Mouse (Mus musculus): ENCODE results near the gene Ppme1. TPM values are rescaled to one million over a fixed set of nuclear protein-coding genes. Genes with fewer than 3 reads are reported as not detected.

The Ppme1 gene
- polyA plus RNA-seq, 2 experiments: 18.9 to 20.4 TPM

DNA sequence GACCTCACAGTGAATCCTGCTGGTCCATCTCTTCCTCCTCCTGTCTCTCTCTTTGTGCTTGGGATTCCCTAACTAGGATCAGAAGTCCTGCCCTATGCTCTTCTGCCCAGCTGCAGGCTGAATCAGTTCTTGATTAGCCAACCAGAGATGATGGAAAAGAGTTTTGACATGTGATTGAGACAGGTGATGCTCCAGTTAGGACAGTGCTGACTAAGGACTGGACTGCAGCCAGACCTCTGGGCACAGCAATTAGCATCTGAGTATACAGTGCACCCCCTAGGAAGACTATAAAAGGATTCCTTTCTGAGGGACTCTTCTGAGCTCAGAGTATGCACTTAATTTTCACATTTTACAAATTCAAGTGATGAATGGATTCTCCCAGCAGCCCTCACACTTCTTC, 9.1 kb upstream of the Ppme1 start:
- Histone ChIP-seq H3K4me1 (replicated peaks; ENCODE audit: control insufficient read depth in 2 of 2, insufficient read depth in 2 of 2, low read length in 1 of 2) (no peaks in the 10 kb centered on the region), H3K4me3 (ENCODE audit: insufficient read depth in 1 of 2, low read depth in 2 of 2, low read length in 2 of 2) (no peak overlapping the region), H3K36me3 (replicated peaks; ENCODE audit: control insufficient read depth, insufficient read depth, low read depth) (peaks cover 26% of the 10 kb centered on the region), H3K27ac (no peak overlapping the region), H3K4me2 (ENCODE audit: low read depth) (no peak overlapping the region), H3K9me3 (ENCODE audit: control insufficient read depth, low read length) (no peaks in the 10 kb centered on the region), H3K27me3 (ENCODE audit: control insufficient read depth, insufficient read depth, low read length) (no peaks in the 10 kb centered on the region), H3K9ac (replicated peaks) (no peak overlapping the region)
- no peak for DNase-seq (ENCODE audit: low read depth in 3 of 3, low spot score in 3 of 3)
- no peak for ATAC-seq (ENCODE audit: insufficient read depth)
- TF ChIP-seq EP300 (IDR thresholded peaks at IDR 0.05; ENCODE audit: low read depth): no peak
- no peak for TF ChIP-seq CTCF (IDR thresholded peaks at IDR 0.05; ENCODE audit: low read depth)

DNA sequence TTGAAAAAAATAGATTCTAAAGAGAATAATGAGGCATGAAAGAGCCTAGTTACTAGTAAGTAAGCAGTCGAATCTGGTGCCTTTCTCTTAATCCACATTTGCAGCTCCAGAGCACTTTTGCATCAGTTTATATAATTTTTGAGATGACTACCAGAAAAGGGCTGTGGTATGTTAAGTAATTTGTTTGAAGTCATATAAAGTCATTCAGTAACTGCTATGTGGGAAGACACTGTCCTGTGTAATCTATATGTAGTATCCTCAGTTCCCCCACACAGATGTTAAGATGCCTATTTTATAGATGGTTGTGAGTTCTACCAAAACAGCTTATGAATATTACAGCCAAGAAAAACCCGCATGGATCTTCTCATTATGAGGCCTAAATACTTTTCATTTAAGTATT, 6.2 kb upstream of the Ppme1 start:
- Histone ChIP-seq H3K9ac (replicated peaks) (no peak overlapping the region), H3K9me3 (ENCODE audit: control insufficient read depth, low read length) (no peaks in the 10 kb centered on the region), H3K27me3 (ENCODE audit: control insufficient read depth, insufficient read depth, low read length) (no peaks in the 10 kb centered on the region), H3K4me3 (ENCODE audit: insufficient read depth in 1 of 2, low read depth in 2 of 2, low read length in 2 of 2) (no peak overlapping the region), H3K27ac (no peak overlapping the region), H3K4me2 (ENCODE audit: low read depth) (no peak overlapping the region), H3K4me1 (replicated peaks; ENCODE audit: control insufficient read depth in 2 of 2, insufficient read depth in 2 of 2, low read length in 1 of 2) (peaks cover 0 to 2% of the 10 kb centered on the region in 2 experiments; a peak in 1 of 4 replicates), H3K36me3 (replicated peaks; ENCODE audit: control insufficient read depth, insufficient read depth, low read depth) (peaks cover 35% of the 10 kb centered on the region)
- no peak for TF ChIP-seq EP300 (IDR thresholded peaks at IDR 0.05; ENCODE audit: low read depth)
- no peak for TF ChIP-seq CTCF (IDR thresholded peaks at IDR 0.05; ENCODE audit: low read depth)
- ATAC-seq (ENCODE audit: insufficient read depth) (no peak), DNase-seq (ENCODE audit: low read depth in 3 of 3, low spot score in 3 of 3) (no peak)
- WGBS (ENCODE audit: insufficient replicate concordance): 72% methylated on average over 2 of the region's 2 CpGs

DNA sequence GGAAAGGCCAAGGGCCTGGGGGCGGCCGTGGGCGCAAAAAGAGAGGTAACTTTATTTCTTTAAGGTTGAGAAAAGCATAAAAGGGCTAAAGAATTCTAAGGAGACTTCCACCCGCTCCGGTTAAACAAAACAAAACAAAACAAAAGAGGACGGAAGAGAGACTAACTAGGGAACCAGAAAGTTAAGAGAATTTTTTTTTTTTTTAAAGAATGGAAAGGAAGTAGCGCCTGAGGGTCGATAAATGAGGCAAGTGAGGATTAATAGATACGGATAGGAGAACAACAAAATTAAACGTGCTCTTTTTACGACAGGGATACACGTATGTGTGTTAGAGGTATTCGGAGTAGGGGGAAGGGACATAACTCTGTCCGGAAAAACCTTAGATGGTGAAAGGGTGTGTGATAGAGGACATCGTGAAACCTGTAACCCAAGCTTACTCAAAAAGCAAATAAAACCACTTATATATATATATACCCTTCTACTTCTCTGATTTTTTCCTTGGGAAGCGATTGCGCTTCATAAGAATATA, 409 bp upstream of the Ppme1 start:
- Histone ChIP-seq H3K36me3 (replicated peaks; ENCODE audit: control insufficient read depth, insufficient read depth, low read depth) (peaks cover 13% of the 10 kb centered on the region), H3K27me3 (ENCODE audit: control insufficient read depth, insufficient read depth, low read length) (no peaks in the 10 kb centered on the region), H3K9me3 (ENCODE audit: control insufficient read depth, low read length) (no peaks in the 10 kb centered on the region), H3K4me3 (ENCODE audit: insufficient read depth in 1 of 2, low read depth in 2 of 2, low read length in 2 of 2) (peak overlapping the region; percentile 68 to 85), H3K4me2 (ENCODE audit: low read depth) (peak overlapping the region; percentile 93), H3K27ac (peak overlapping the region; percentile 65), H3K9ac (replicated peaks) (peak overlapping the region; percentile 77), H3K4me1 (replicated peaks; ENCODE audit: control insufficient read depth in 2 of 2, insufficient read depth in 2 of 2, low read length in 1 of 2) (peaks cover 8 to 12% of the 10 kb centered on the region in 2 experiments)
- TF ChIP-seq CTCF (IDR thresholded peaks at IDR 0.05; ENCODE audit: low read depth) (no peak), EP300 (IDR thresholded peaks at IDR 0.05; ENCODE audit: low read depth) (no peak)
- WGBS (ENCODE audit: insufficient replicate concordance): 6% methylated on average over 17 of the region's 17 CpGs
- DNase-seq (ENCODE audit: low read depth in 3 of 3, low spot score in 3 of 3): peak in 1 of 3 experiments; percentile 23
- ATAC-seq (ENCODE audit: insufficient read depth): no peak

DNA sequence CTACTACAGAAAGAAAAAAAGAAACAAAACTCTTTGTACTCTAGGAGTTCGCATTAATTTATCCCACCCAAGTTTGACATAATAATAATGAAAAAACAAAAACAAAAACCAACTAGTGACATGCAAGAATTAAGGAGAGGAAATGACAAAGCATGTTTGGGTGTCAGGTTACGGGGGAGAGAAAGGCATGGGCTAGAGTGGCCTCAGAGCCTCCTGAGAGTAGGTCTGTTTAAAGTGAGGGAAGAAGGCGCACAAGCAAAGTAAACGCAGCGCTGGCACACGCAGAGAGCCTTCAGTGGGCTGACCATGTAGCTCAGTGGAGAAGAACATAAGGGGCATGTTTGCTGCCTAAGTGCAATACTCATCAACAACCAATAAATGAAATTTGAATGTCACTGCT, 7.2 kb downstream of the Ppme1 start:
- Histone ChIP-seq H3K4me1 (replicated peaks; ENCODE audit: control insufficient read depth in 2 of 2, insufficient read depth in 2 of 2, low read length in 1 of 2) (peaks cover 0 to 3% of the 10 kb centered on the region in 2 experiments; a peak in 1 of 4 replicates), H3K27ac (no peak overlapping the region), H3K4me3 (ENCODE audit: insufficient read depth in 1 of 2, low read depth in 2 of 2, low read length in 2 of 2) (no peak overlapping the region), H3K27me3 (ENCODE audit: control insufficient read depth, insufficient read depth, low read length) (no peaks in the 10 kb centered on the region), H3K36me3 (replicated peaks; ENCODE audit: control insufficient read depth, insufficient read depth, low read depth) (no peaks in the 10 kb centered on the region; the same call in 1 of the 2 replicates), H3K4me2 (ENCODE audit: low read depth) (no peak overlapping the region), H3K9me3 (ENCODE audit: control insufficient read depth, low read length) (no peaks in the 10 kb centered on the region), H3K9ac (replicated peaks) (no peak overlapping the region)
- DNase-seq (ENCODE audit: low read depth in 3 of 3, low spot score in 3 of 3): no peak
- 39% methylated on average over 6 of the region's 6 CpGs for WGBS (ENCODE audit: insufficient replicate concordance)
- ATAC-seq (ENCODE audit: insufficient read depth): no peak
- no peak for TF ChIP-seq EP300 (IDR thresholded peaks at IDR 0.05; ENCODE audit: low read depth)
- TF ChIP-seq CTCF (IDR thresholded peaks at IDR 0.05; ENCODE audit: low read depth): no peak

DNA sequence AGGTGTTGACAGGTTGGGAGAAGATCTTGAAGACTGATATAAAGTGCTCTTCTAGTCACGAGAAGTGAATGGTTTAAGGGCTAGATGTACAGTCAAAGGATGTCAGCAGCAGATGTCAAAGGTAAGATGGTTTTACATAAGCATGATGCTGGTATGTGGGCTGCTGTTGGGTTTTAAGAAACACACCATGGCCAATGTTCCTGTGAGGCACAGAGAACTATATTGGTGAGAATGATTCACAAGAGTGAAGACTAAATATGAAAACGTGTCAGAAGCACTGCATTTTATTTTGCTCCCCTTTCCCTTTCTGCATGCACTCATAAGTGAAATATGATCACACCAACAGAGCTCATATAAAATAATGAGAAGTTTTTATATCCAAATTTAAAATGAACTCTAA, 8.9 kb downstream of the Ppme1 start:
- no peak overlapping the region for H3K4me2 ChIP-seq (ENCODE audit: low read depth)
- H3K9ac ChIP-seq (replicated peaks): no peak overlapping the region
- H3K27me3 ChIP-seq (ENCODE audit: control insufficient read depth, insufficient read depth, low read length): no peaks in the 10 kb centered on the region
- H3K4me3 ChIP-seq (ENCODE audit: insufficient read depth in 1 of 2, low read depth in 2 of 2, low read length in 2 of 2): no peak overlapping the region
- no peak for DNase-seq (ENCODE audit: low read depth in 3 of 3, low spot score in 3 of 3)
- WGBS (ENCODE audit: insufficient replicate concordance): 72% methylated on average over 2 of the region's 2 CpGs
- no peaks in the 10 kb centered on the region; a peak in 1 of 4 replicates for H3K4me1 ChIP-seq (replicated peaks; ENCODE audit: control insufficient read depth in 2 of 2, insufficient read depth in 2 of 2, low read length in 1 of 2)
- TF ChIP-seq EP300 (IDR thresholded peaks at IDR 0.05; ENCODE audit: low read depth) (no peak), CTCF (IDR thresholded peaks at IDR 0.05; ENCODE audit: low read depth) (no peak)
- no peak for ATAC-seq (ENCODE audit: insufficient read depth)
- no peaks in the 10 kb centered on the region for H3K36me3 ChIP-seq (replicated peaks; ENCODE audit: control insufficient read depth, insufficient read depth, low read depth)
- H3K27ac ChIP-seq: no peak overlapping the region
- no peaks in the 10 kb centered on the region for H3K9me3 ChIP-seq (ENCODE audit: control insufficient read depth, low read length)
